Mouse (Mus musculus) lung, adult 2 months (tissue): ENCODE measurements at regions not wholly inside any gene's neighbourhood (a gene's known extent, or its start where the extent isn't known, plus 50 kb on each side); places are given as distances from the start of the nearest gene placed in this dataset.

Experiments
- CTCF ChIP-seq: fragments of 200-500 bp; IDR thresholded peaks from 2 replicates; pipeline ENCODE4 v1.5.1; 2011; ENCODE audit warnings: mild to moderate bottlenecking, low read length, control low read depth; ENCODE audit not compliant: insufficient read depth
- POLR2A ChIP-seq: fragments of 200-500 bp; IDR thresholded peaks from 2 replicates; pipeline ENCODE4 v1.6.1; 2011; ENCODE audit warnings: low read depth, mild to moderate bottlenecking, control low read depth, low read length, borderline replicate concordance; ENCODE audit errors: extremely low read depth

DNA sequence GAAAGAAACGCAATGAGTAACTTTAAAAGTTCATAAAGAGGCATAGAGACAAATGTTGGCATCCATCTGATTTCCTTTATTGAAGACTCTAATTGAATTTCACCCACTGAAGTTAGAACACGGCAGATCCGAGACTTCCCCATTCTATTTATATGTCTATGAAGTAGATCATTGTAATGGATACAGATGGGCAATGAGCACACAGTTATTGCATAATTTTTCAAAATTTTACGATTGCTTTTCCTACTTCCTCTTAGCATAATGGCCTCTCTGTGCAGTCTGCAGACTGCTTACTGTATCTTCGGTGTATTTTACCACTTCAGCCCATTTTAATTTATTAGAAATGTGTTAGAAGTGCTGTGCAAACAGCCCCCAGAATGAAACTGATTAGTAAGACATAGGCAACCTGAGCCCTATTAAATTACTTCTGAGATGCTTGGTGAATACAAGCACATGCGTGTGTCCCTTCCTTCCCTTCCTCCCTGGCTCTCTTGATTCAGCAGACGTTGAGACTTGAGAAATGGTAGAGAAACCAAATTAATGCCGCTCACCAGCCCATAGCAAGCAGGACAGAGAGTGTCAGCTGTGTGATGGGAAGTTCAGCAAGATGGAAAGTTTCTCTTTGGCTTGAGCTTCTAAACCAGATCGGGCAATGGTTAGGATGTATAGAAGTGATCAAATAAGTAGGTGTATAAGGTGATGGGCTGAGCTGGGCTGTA lies 247.9 kb upstream of the Far2 start:
- TF ChIP-seq CTCF (no peak), POLR2A (no peak)
